ENCODE assay signal across 8 mouse cellular contexts in the genomic region with DNA sequence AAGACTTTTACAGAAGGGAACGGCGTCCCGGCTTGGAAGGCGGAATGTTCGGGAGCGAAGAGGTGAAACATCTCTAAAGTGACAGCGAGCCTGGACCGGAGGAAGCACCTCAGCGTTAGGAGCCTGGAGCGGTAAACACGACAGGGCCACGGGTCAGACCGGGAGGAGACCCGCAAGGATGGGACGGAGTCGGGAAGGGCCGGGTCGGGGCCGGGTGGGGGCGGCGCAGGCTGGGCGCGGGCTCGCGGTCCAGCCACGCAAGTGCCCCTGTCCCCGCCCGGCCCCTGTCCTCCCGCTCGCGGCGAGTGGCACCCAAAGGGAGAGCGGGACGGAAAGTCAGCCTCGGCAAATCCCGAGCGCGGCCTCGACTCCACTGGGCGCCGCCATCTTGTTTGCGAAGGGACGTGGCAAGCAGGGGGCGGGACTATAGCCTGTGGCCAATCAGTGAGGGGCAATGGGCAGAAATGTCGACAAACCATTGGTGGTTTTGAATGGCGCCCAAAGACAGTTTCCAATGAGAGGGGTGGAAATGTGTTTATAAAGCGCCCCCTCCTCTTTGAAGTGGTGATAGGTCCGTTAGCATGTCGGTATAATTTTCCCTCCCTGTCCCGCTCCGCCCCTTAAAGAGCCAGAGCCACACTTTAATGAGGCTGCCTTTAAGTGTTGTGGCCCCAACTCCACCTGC. TPM values are rescaled to one million over a fixed set of nuclear protein-coding genes. Genes with fewer than 3 reads are reported as not detected.
DNase-seq lines count a peak whose midpoint lies in the region; ATAC-seq lines count a peak whose summit lies in the region.

Gm49380 (minus strand) TSS at position 396 of the 685 bp plus-strand sequence.
Rnf26 (minus strand) TSS at position 413 of the 685 bp plus-strand sequence.

- under 1% methylated on average over 51 of the region's 51 CpGs for WGBS in hindbrain, embryonic 14.5 days

- H3K4me3 ChIP-seq in hindbrain, embryonic 14.5 days (replicated peaks; ENCODE audit: low read length), result peak within 1 kb of the TSS; percentile 76

- peaks cover 10% of the 10 kb centered on the region for H3K4me1 ChIP-seq in hindbrain, embryonic 14.5 days (replicated peaks; ENCODE audit: control insufficient read depth, insufficient read depth, low read length)

- no peaks in the 10 kb centered on the region for H3K36me3 ChIP-seq in hindbrain, embryonic 14.5 days (replicated peaks; ENCODE audit: control insufficient read depth, insufficient read depth)

- H3K27me3 ChIP-seq in hindbrain, embryonic 14.5 days (ENCODE audit: control insufficient read depth, insufficient read depth, low read length), result no peaks in the 10 kb centered on the region

- peak within 1 kb of the TSS; percentile 76 for H3K9ac ChIP-seq in hindbrain, embryonic 14.5 days

- peak within 1 kb of the TSS; percentile 56 for H3K4me2 ChIP-seq in hindbrain, embryonic 14.5 days (replicated peaks)

- H3K27ac ChIP-seq in hindbrain, embryonic 14.5 days, result peak within 1 kb of the TSS; percentile 32; the same call in 1 of the 2 replicates

- peak; percentile 99 for DNase-seq in R1 (ENCODE audit: low read depth, low spot score)
- DNase-seq in cerebellum, postnatal 25 days, result peak; percentile 95 to 97
- peak; percentile 78 to 90 for DNase-seq in frontal cortex, postnatal 25 days (ENCODE audit: low spot score in 2 of 2)
- peak; percentile 92 for DNase-seq in hindbrain, embryonic 14.5 days (ENCODE audit: low spot score)
- peak; percentile 91 to 93 for DNase-seq in layer of hippocampus, postnatal 36 days
- DNase-seq in lung, postnatal 36 days, result peak; percentile 98
- peak; percentile 99 for DNase-seq in retina, postnatal 1 day
- peak; percentile 88 to 94 for DNase-seq in urinary bladder, adult 18-20 months (ENCODE audit: low spot score in 2 of 2)

- H3K9me3 ChIP-seq in hindbrain, embryonic 14.5 days (ENCODE audit: control insufficient read depth, low read length), result no peaks in the 10 kb centered on the region

- ATAC-seq in hindbrain, embryonic 14.5 days (ENCODE audit: low FRiP score), result peak; percentile 95

RNA-seq across cellular contexts. Expression of gene Gm49380, which starts in this region (rescaled TPM):
- polyA plus RNA-seq in hindbrain, embryonic 14.5 days (2014; fragmentation: Nextera tagmentation; extraction: Ambion mirVana), result 0.35 TPM in 1 of 2 replicates, not detected in the other
- under 1 TPM; 0.35 to 0.61 TPM for total RNA-seq in layer of hippocampus, postnatal 36 days (2021)

RNA-seq across cellular contexts. Expression of gene Rnf26, which starts in this region (rescaled TPM):
- polyA plus RNA-seq in hindbrain, embryonic 14.5 days (2014; fragmentation: Nextera tagmentation; extraction: Ambion mirVana), result 30.6 and 32.7 TPM in 2 replicates
- total RNA-seq in layer of hippocampus, postnatal 36 days (2021), result 10 to 100 TPM; 28.4 to 28.6 TPM

Comparison
In these comparisons a context has a peak if more than half of its experiments do, and no peak if none do; other contexts are left out.
1. Peak in every context shown above with its lines: DNase-seq, ATAC-seq, H3K4me3 ChIP-seq and H3K27ac ChIP-seq.